Mouse (Mus musculus) lung, postnatal 4 days (tissue): ENCODE measurements around the gene Tnr.

ENCODE experiments used
- DNase-seq, 2 experiments: peaks; one replicate each; pipeline ENCODE4 v3.0.0; 2021

The Tnr gene

GRCm38 (mm10) chr1:159523578-159523977 is at the start of gene Tnr:
Gene Tnr (plus strand): TSS chr1:159523769.
- DNase-seq, result peak in 1 of 2 experiments; percentile 17

- DNase-seq, result no peak
These were observed 33.6 kb upstream of the Tnr start for GRCm38 (mm10) chr1:159489853-159490435.

GRCm38 (mm10) chr1:159492536-159492935 is 31.0 kb upstream of the Tnr start:
- DNase-seq, result no peak

- DNase-seq, result peak; percentile 19 to 37
These were observed 29.7 kb upstream of the Tnr start for GRCm38 (mm10) chr1:159493720-159494499.

- DNase-seq, result no peak
These were observed 25.3 kb upstream of the Tnr start for GRCm38 (mm10) chr1:159498236-159498635.

GRCm38 (mm10) chr1:159499806-159500460 is 23.6 kb upstream of the Tnr start:
- no peak for DNase-seq

GRCm38 (mm10) chr1:159501911-159502310 is 21.7 kb upstream of the Tnr start:
- no peak for DNase-seq

- DNase-seq, result no peak
These were observed 12.9 kb upstream of the Tnr start for GRCm38 (mm10) chr1:159510667-159511066.

GRCm38 (mm10) chr1:159517647-159518046 is 5.9 kb upstream of the Tnr start:
- DNase-seq, result no peak

GRCm38 (mm10) chr1:159519206-159519605 is 4.4 kb upstream of the Tnr start:
- DNase-seq, result no peak

- DNase-seq, result no peak
These were observed 500 bp upstream of the Tnr start for GRCm38 (mm10) chr1:159523069-159523468.

GRCm38 (mm10) chr1:159524051-159524549 is 531 bp downstream of the Tnr start:
- peak; percentile 47 to 68 for DNase-seq

- DNase-seq, result no peak
These were observed 9.4 kb downstream of the Tnr start for GRCm38 (mm10) chr1:159532841-159533569.

- no peak for DNase-seq
These were observed 12.0 kb downstream of the Tnr start for GRCm38 (mm10) chr1:159535582-159535981.

- no peak for DNase-seq
These were observed 14.0 kb downstream of the Tnr start for GRCm38 (mm10) chr1:159537541-159537940.

GRCm38 (mm10) chr1:159538076-159538475 is 14.5 kb downstream of the Tnr start:
- no peak for DNase-seq

GRCm38 (mm10) chr1:159545470-159546145 is 22.0 kb downstream of the Tnr start:
- no peak for DNase-seq

GRCm38 (mm10) chr1:159551036-159551435 is 27.5 kb downstream of the Tnr start:
- DNase-seq, result no peak

- DNase-seq, result no peak
These were observed 28.2 kb downstream of the Tnr start for GRCm38 (mm10) chr1:159551591-159552442.

- DNase-seq, result no peak
These were observed 38.0 kb downstream of the Tnr start for GRCm38 (mm10) chr1:159561616-159562015.

- DNase-seq, result no peak
These were observed 41.6 kb downstream of the Tnr start for GRCm38 (mm10) chr1:159565129-159565528.
